Mouse (Mus musculus) gastrocnemius, postnatal 10 days (tissue): Measurements from ENCODE around the gene Oasl2. TPM values are rescaled to one million over a fixed set of nuclear protein-coding genes. Genes with fewer than 3 reads are reported as not detected.

ENCODE experiments used
- microRNA-seq, 2 experiments: library from miRNA; unstranded; fragments of <30 nt; microRNA quantifications; one replicate each; pipeline ENCODE4 v1.2.0; 2021
- total RNA-seq, 2 experiments: library from RNA; stranded (reverse); gene quantifications; 2 replicates each; pipeline ENCODE4 v1.2.3; 2021

Oasl2 gene
- total RNA-seq, 2 experiments from 2014 or later = 0.73 to 1.3 TPM

Small RNA genes within 50 kb of the gene (microRNA-seq; reads per million reads assigned to microRNA genes)
- gene Mir6240 = 4.3 to 4.8 reads per million in 2 experiments

Other genes starting within 250 kb of the Oasl2 start
- gene Trpv4, start 238.5 kb upstream of the Oasl2 start, total RNA-seq = 1 to 10 TPM; 2.1 to 2.5 TPM
- 10 to 100 TPM; 15.1 to 17.6 TPM for gene Gltp, start 206.0 kb upstream of the Oasl2 start, total RNA-seq
- gene Tchp, start 189.2 kb upstream of the Oasl2 start, total RNA-seq = 1 to 10 TPM; 3.5 to 4.6 TPM
- 10 to 100 TPM; 37.1 to 39.5 TPM for gene Ankrd13a, start 122.3 kb upstream of the Oasl2 start, total RNA-seq
- 10 to 100 TPM; 25.5 to 31.9 TPM for gene Git2, start 121.4 kb upstream of the Oasl2 start, total RNA-seq
- gene 1500011B03Rik, start 73.5 kb upstream of the Oasl2 start, total RNA-seq = 10 to 100 TPM; 18.2 to 18.9 TPM
- not detected for gene 4930519G04Rik, start 43.3 kb upstream of the Oasl2 start, total RNA-seq
- gene Gm9936, start 38.3 kb upstream of the Oasl2 start, total RNA-seq = not detected
- not detected for gene Oasl1, start 26.3 kb downstream of the Oasl2 start, total RNA-seq
- gene 2210016L21Rik, start 45.2 kb downstream of the Oasl2 start, total RNA-seq = 10 to 100 TPM; 31.0 to 32.1 TPM
- gene Hnf1a, start 74.2 kb downstream of the Oasl2 start, total RNA-seq = not detected
- 10 to 100 TPM; 39.9 to 44.5 TPM for gene Sppl3, start 114.2 kb downstream of the Oasl2 start, total RNA-seq
- gene Gm10401, start 201.4 kb downstream of the Oasl2 start, total RNA-seq = not detected
- gene Acads, start 222.4 kb downstream of the Oasl2 start, total RNA-seq = 10 to 100 TPM; 53.8 to 67.7 TPM
- 10 to 100 TPM; 13.4 to 18.5 TPM for gene Unc119b, start 238.0 kb downstream of the Oasl2 start, total RNA-seq